In genomic region chr9:110696427-110696826, GRCm38 (mm10) we compare ENCODE assay signal across 26 mouse cellular contexts. TPM values are rescaled to one million over a fixed set of nuclear protein-coding genes. Genes with fewer than 3 reads are reported as not detected.
"Had no signal": no experiment of that assay in that cellular context is flagged by ENCODE, and none has a peak within 500 bp of the region (broad histone marks: within the 10 kb centered on the region; RNA-seq: fewer than 3 reads in every experiment).

No protein-coding gene starts in this region.

- H3K9ac ChIP-seq: hindbrain, embryonic 12.5 days; hindbrain, embryonic 14.5 days; kidney, embryonic 15.5 days; limb, embryonic 12.5 days had no signal

- H3K27me3 ChIP-seq: heart, embryonic 12.5 days; hindbrain, embryonic 12.5 days; kidney, embryonic 15.5 days; limb, embryonic 12.5 days had no signal

- DNase-seq: gastrocnemius, adult 2 months; gastrocnemius, postnatal 10 days; gastrocnemius, postnatal 25 days; heart, adult 18-20 months; heart, postnatal 10 days; heart, postnatal 4 days; kidney, adult 11 months; kidney, adult 2 months; kidney, adult 9 months; kidney, postnatal 14 days; kidney, postnatal 36 days; layer of hippocampus, adult 9-11 months; layer of hippocampus, postnatal 36 days; left cerebral cortex, postnatal 4 days had no signal

- H3K4me3 ChIP-seq: gastrocnemius, adult 2 months; heart, embryonic 10.5 days; heart, embryonic 12.5 days; hindbrain, embryonic 10.5 days; hindbrain, embryonic 12.5 days; kidney, embryonic 15.5 days; limb, embryonic 12.5 days had no signal

- H3K27ac ChIP-seq: heart, embryonic 10.5 days; hindbrain, embryonic 10.5 days; hindbrain, embryonic 12.5 days; hindbrain, embryonic 14.5 days; kidney, embryonic 15.5 days; kidney, postnatal 0 days; limb, embryonic 12.5 days had no signal

- H3K9me3 ChIP-seq: heart, embryonic 10.5 days; heart, embryonic 12.5 days; hindbrain, embryonic 10.5 days; hindbrain, embryonic 12.5 days; kidney, embryonic 15.5 days; limb, embryonic 12.5 days had no signal

- ATAC-seq: hindbrain, embryonic 16.5 days; inflammation-experienced regulatory T-cells, adult 6 months; intestine, embryonic 16.5 days had no signal

- H3K4me2 ChIP-seq: heart, embryonic 12.5 days; hindbrain, embryonic 12.5 days; hindbrain, embryonic 14.5 days; kidney, embryonic 15.5 days; limb, embryonic 12.5 days had no signal

- H3K4me1 ChIP-seq: hindbrain, embryonic 10.5 days; hindbrain, embryonic 12.5 days; kidney, embryonic 15.5 days; limb, embryonic 12.5 days had no signal

RNA-seq across cellular contexts. Expression of gene Myl3, which starts 45.2 kb away (rescaled TPM):
- polyA plus RNA-seq: hindbrain, embryonic 10.5 days; inflammation-experienced regulatory T-cells, adult 6 months; liver, adult 2 months had no signal

RNA-seq across cellular contexts. Expression of gene Pth1r, which starts 50.5 kb away (rescaled TPM):
- polyA plus RNA-seq: inflammation-experienced regulatory T-cells, adult 6 months had no signal
